Mouse (Mus musculus) stomach, embryonic 14.5 days (tissue): ENCODE data around the gene Fam92b. TPM values are rescaled to one million over a fixed set of nuclear protein-coding genes. Genes with fewer than 3 reads are reported as not detected.

Source experiments
- ATAC-seq: fragments of 200-750 bp; cut with Nextera tagmentation; 2 replicates; pipeline ENCODE4 v1.8.0; 2017; ENCODE audit warnings: low read depth, moderate TSS enrichment; ENCODE audit not compliant: insufficient number of reproducible peaks, insufficient read depth, low FRiP score
- H3K27ac ChIP-seq: fragments of 300-500 bp; sonication (generic); 2 replicates; pipeline ENCODE4 v1.5.1; 2014; ENCODE audit warnings: mild to moderate bottlenecking, low read length, moderate library complexity, mixed read lengths
- H3K27me3 ChIP-seq: fragments of 300-500 bp; sonication (generic); 2 replicates; pipeline ENCODE4 v1.6.1; 2014; ENCODE audit warnings: low read length, control low read depth, mixed read lengths; ENCODE audit not compliant: control insufficient read depth, insufficient read depth
- H3K36me3 ChIP-seq: fragments of 300-500 bp; sonication (generic); 2 replicates; pipeline ENCODE4 v1.6.1; 2014; ENCODE audit warnings: mild to moderate bottlenecking, control low read depth, low read length, moderate library complexity, mixed read lengths; ENCODE audit not compliant: control insufficient read depth, insufficient read depth
- H3K4me1 ChIP-seq: fragments of 300-500 bp; sonication (generic); 2 replicates; pipeline ENCODE4 v1.6.1; 2014; ENCODE audit warnings: low read length, control low read depth, mixed read lengths; ENCODE audit not compliant: control insufficient read depth, insufficient read depth
- H3K4me2 ChIP-seq: fragments of 300-500 bp; sonication (generic); replicated peaks from 2 replicates; pipeline ENCODE4 v1.6.1; 2014; ENCODE audit warnings: low read depth, low read length, control low read depth
- H3K4me3 ChIP-seq: fragments of 300-500 bp; sonication (generic); 2 replicates; pipeline ENCODE4 v1.5.1; 2014; ENCODE audit warnings: low read depth, low read length, control low read depth
- H3K9ac ChIP-seq: fragments of 300-500 bp; sonication (generic); replicated peaks from 2 replicates; pipeline ENCODE4 v1.6.1; 2014; ENCODE audit warnings: low read depth, mild to moderate bottlenecking, control low read depth, low read length, moderate library complexity, mixed read lengths
- H3K9me3 ChIP-seq: fragments of 300-500 bp; sonication (generic); 2 replicates; pipeline ENCODE4 v1.6.1; 2016; ENCODE audit warnings: low read depth, low read length, control low read depth; ENCODE audit not compliant: control insufficient read depth
- WGBS: fragments of 180-500 bp; shearing (Covaris S2); extraction: QIAGEN DNeasy Blood & Tissue Kit; methylation state at CpG from one replicate; pipeline ENCODE4 v1.1.7; 2014; 5-methylcytosine and 5-hydroxymethylcytosine counted together
- polyA plus RNA-seq: library from polyadenylated mRNA; unstranded; fragments of >200 nt; fragmentation: Nextera tagmentation; extraction: Ambion mirVana; gene quantifications from 2 replicates; pipeline ENCODE4 v1.2.1, GENCODE M21; 2014

Fam92b gene
- polyA plus RNA-seq, 1 experiment from 2014 or later: 2.0 TPM

DNA sequence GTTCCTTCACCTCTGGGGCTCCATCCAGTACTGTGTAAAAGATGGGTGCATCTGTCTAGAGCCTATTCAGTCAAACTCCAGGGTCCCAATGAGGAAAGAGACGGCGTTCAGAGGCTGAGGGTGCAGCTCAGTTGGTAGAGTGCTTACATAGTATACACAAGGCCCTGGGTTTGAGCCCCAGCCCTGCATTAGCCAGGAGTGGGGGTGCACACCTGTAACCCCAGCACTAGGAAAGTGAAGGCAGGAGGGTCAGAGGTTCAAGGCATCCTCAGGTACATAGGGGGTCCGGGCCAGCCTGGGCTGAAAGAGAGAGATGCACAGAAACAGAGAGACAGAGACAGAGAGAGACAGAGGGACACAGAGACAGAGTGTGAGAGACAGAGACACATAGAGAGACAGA lies 36.0 kb upstream of the Fam92b start:
- H3K4me3 ChIP-seq: no peak overlapping the region
- H3K9ac ChIP-seq: no peak overlapping the region
- H3K4me1 ChIP-seq: peaks cover 44% of the 10 kb centered on the region
- ATAC-seq: no peak
- H3K27ac ChIP-seq: no peak overlapping the region
- no peaks in the 10 kb centered on the region for H3K36me3 ChIP-seq
- no peak overlapping the region for H3K4me2 ChIP-seq
- no peaks in the 10 kb centered on the region for H3K27me3 ChIP-seq
- WGBS: 87% methylated on average over 3 of the region's 3 CpGs
- no peaks in the 10 kb centered on the region for H3K9me3 ChIP-seq

DNA sequence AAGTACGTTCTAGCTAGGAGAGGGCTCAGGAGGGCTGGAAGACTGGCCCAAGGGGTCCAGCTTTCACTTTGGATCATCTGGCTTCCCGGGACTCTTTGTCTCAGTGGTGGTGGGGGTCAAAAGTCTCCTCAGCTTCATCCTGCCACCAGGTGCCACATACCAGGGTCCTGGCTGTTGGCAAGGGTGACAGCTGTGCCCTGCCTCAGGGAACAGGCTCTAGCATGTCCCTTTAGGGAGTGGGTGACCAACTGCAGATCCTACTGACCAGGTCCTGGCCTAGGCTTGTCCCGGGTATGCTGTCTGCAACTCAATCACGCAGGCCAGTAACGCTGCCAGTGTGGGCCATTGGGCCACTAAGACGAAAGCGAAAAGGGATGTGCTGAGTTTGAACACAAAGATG lies 35.3 kb upstream of the Fam92b start:
- ATAC-seq: no peak

GRCm38 (mm10) chr8:120211345-120211744 lies 34.1 kb upstream of the Fam92b start:
- H3K27ac ChIP-seq: no peak overlapping the region
- H3K9ac ChIP-seq: no peak overlapping the region
- no peak overlapping the region for H3K4me2 ChIP-seq
- no peak overlapping the region for H3K4me3 ChIP-seq
- H3K9me3 ChIP-seq: no peaks in the 10 kb centered on the region
- WGBS: 13% methylated on average over 4 of the region's 4 CpGs
- H3K4me1 ChIP-seq: peaks cover 29% of the 10 kb centered on the region
- ATAC-seq: no peak
- no peaks in the 10 kb centered on the region for H3K36me3 ChIP-seq
- no peaks in the 10 kb centered on the region for H3K27me3 ChIP-seq

More for the DNA sequence above, 35.3 kb upstream of the Fam92b start:
- Histone ChIP-seq H3K4me1 (peaks cover 41% of the 10 kb centered on the region), H3K27ac (no peak overlapping the region), H3K4me3 (no peak overlapping the region), H3K4me2 (no peak overlapping the region), H3K9me3 (no peaks in the 10 kb centered on the region), H3K9ac (no peak overlapping the region), H3K36me3 (no peaks in the 10 kb centered on the region), H3K27me3 (no peaks in the 10 kb centered on the region)
- WGBS: 82% methylated on average over 7 of the region's 7 CpGs

DNA sequence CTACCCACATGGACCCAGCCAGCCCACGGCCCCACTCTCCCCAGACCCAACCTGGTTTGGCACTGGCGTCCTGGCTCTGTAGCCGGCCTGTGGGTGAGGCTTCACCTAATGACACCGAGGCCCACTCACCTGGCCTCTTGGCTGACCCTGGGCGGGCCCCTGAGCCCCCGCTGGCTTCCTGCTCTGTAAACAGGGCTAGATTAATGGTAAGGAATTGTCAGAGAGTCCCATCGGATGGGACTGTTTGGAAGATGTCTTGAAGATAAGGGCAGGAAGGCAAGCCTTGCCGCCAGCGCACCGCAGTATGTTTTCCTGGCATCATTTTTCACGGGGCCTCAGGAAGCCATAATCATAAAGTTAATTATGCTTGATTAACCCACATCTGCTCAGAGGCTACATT lies 30.8 kb upstream of the Fam92b start:
- ATAC-seq: no peak
- no peaks in the 10 kb centered on the region for H3K27me3 ChIP-seq
- no peak overlapping the region for H3K27ac ChIP-seq
- H3K4me1 ChIP-seq: peaks cover 20% of the 10 kb centered on the region
- H3K36me3 ChIP-seq: no peaks in the 10 kb centered on the region
- H3K4me3 ChIP-seq: no peak overlapping the region
- H3K9me3 ChIP-seq: no peaks in the 10 kb centered on the region
- WGBS: 24% methylated on average over 11 of the region's 11 CpGs
- no peak overlapping the region for H3K4me2 ChIP-seq
- H3K9ac ChIP-seq: no peak overlapping the region

DNA sequence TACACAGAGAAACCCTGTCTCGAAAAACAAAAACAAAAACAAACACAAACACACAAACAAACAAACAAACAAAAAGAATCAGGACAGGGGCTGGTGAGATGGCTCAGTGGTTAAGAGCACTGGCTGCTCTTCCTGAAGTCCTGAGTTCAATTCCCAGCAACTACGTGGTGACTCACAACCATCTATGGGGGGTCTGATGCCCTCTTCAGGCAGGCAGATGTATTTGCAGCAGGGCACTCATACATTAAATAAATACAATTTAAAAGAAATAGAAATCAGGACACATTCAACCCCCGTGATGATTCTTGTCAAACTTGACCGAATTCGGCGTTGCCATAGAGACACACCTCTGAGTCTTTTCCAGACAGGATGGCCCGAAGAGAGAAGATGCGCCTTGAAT lies 30.1 kb upstream of the Fam92b start:
- Histone ChIP-seq H3K27me3 (no peaks in the 10 kb centered on the region), H3K4me2 (no peak overlapping the region), H3K36me3 (no peaks in the 10 kb centered on the region), H3K9ac (no peak overlapping the region), H3K4me3 (no peak overlapping the region), H3K9me3 (no peaks in the 10 kb centered on the region), H3K27ac (no peak overlapping the region), H3K4me1 (peaks cover 20% of the 10 kb centered on the region)
- no peak for ATAC-seq
- WGBS: 81% methylated on average over 8 of the region's 8 CpGs

DNA sequence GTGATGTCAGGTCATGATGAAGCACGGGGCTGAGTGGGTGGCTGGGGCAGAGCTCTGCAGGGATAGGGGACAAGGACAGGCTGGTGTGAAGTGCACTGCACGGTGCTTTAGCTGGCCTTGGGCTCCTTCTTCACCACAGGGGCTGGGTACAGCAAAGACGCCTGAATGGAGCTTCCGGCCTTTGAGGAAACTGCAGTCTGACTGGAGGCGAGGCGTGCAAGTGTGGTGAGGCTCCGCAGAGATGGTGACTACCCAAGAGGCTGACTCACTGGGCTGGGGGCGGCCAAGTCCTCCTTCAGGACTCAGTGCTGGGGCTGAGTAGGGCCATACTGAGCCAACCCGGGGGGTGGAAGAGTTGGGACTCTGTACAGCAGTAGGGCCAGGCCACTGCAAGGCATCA lies 28.6 kb upstream of the Fam92b start:
- H3K9ac ChIP-seq: no peak overlapping the region
- no peak overlapping the region for H3K4me2 ChIP-seq
- no peaks in the 10 kb centered on the region for H3K27me3 ChIP-seq
- 83% methylated on average over 9 of the region's 9 CpGs for WGBS
- no peaks in the 10 kb centered on the region for H3K36me3 ChIP-seq
- no peak for ATAC-seq
- H3K27ac ChIP-seq: no peak overlapping the region; the same call in 1 of the 2 replicates
- peaks cover 12% of the 10 kb centered on the region; the same call in 1 of the 2 replicates for H3K4me1 ChIP-seq
- H3K4me3 ChIP-seq: no peak overlapping the region
- H3K9me3 ChIP-seq: no peaks in the 10 kb centered on the region

GRCm38 (mm10) chr8:120204736-120205360 lies 27.6 kb upstream of the Fam92b start:
- Histone ChIP-seq H3K9ac (no peak overlapping the region), H3K36me3 (no peaks in the 10 kb centered on the region), H3K4me3 (no peak overlapping the region), H3K4me1 (0 out of 2 replicates have a peak, but pooled peaks cover 3% of the 10 kb centered on the region), H3K9me3 (peaks cover 3% of the 10 kb centered on the region; the same call in 1 of the 2 replicates), H3K27me3 (no peaks in the 10 kb centered on the region), H3K4me2 (no peak overlapping the region), H3K27ac (0 out of 2 replicates have a peak overlapping the region, but pooled peaks have one; percentile 41)
- 60% methylated on average over 7 of the region's 7 CpGs for WGBS
- ATAC-seq: no peak

DNA sequence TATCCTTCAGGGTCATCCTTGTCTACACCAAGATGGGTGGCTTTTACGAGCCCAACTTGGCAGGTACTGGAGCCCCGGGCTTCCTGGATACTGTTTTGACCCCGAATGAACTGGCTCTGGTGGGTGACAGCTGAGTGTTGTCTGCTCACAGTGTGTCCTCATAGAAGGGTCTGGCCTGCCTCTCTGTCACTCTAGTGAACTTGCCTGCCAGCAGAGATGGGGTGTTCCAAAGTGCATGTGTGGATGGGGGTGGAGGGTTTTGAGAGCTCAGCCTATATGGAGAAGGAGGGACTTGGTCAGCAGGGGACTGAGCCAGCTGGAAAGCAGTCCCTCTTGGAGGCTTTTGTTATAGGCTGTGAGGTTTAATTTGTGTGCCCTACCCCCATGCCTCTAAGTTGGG lies 25.3 kb upstream of the Fam92b start:
- 0 out of 2 replicates have a peak, but pooled peaks cover 3% of the 10 kb centered on the region for H3K4me1 ChIP-seq
- no peak overlapping the region for H3K9ac ChIP-seq
- no peak overlapping the region for H3K4me3 ChIP-seq
- H3K36me3 ChIP-seq: no peaks in the 10 kb centered on the region
- no peaks in the 10 kb centered on the region for H3K27me3 ChIP-seq
- peaks cover 7% of the 10 kb centered on the region; the same call in 1 of the 2 replicates for H3K9me3 ChIP-seq
- no peak overlapping the region for H3K4me2 ChIP-seq
- no peak overlapping the region for H3K27ac ChIP-seq
- WGBS: 50% methylated on average over 3 of the region's 3 CpGs
- no peak; the same call in 1 of the 2 replicates for ATAC-seq

DNA sequence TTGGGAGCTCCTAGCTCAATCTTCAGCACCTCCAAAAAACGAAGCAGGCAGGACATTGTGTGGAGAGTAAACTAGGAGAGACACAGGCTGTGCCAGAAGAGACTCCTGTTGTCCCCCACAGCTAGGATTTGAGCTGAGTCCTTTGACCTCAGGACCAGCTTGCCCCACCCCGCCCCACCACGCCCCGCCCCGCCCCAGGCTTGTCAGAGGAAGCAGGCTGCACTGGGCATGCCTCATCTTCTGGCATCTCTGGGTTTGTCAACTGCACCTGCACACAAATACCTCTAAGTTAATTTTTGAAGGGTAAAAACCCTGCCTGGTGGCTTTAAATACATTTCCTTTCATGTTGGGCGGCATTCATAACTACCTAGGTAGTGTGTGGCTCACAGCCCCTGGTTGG lies 24.1 kb upstream of the Fam92b start:
- Histone ChIP-seq H3K9ac (no peak overlapping the region), H3K4me1 (0 out of 2 replicates have a peak, but pooled peaks cover 3% of the 10 kb centered on the region), H3K27ac (no peak overlapping the region), H3K36me3 (no peaks in the 10 kb centered on the region), H3K4me3 (no peak overlapping the region), H3K9me3 (peaks cover 7% of the 10 kb centered on the region; the same call in 1 of the 2 replicates), H3K27me3 (no peaks in the 10 kb centered on the region), H3K4me2 (no peak overlapping the region)
- no peak for ATAC-seq
- WGBS: 81% methylated on average over 6 of the region's 6 CpGs
